Mouse (Mus musculus) adrenal gland, adult 8-10 months (tissue): Measurements from ENCODE around the gene Garnl3. TPM values are rescaled to one million over a fixed set of nuclear protein-coding genes. Genes with fewer than 3 reads are reported as not detected.

Experiments
- total RNA-seq, 4 experiments: library from RNA; stranded (reverse); gene quantifications; 2 replicates each; pipeline ENCODE4 v1.2.4; 2022

Gene Garnl3
- total RNA-seq, 4 experiments from 2014 or later: 12.7 to 29.6 (median 19.1) TPM

Other genes starting within 250 kb of the Garnl3 start
- gene Rpl12, start 170.1 kb downstream of the Garnl3 start, total RNA-seq: 100 to 1,000 TPM; 137 to 206 (median 196) TPM
- gene Lrsam1, start 170.0 kb downstream of the Garnl3 start, total RNA-seq: 10 to 100 TPM; 23.3 to 38.9 (median 28.5) TPM
- 10 to 100 TPM; 19.8 to 28.5 (median 24.4) TPM for gene Slc2a8, start 149.6 kb downstream of the Garnl3 start, total RNA-seq
- gene Angptl2, start 84.4 kb upstream of the Garnl3 start, total RNA-seq: 10 to 100 TPM; 29.3 to 53.9 (median 37.0) TPM
- gene Ralgps1, start 239.8 kb upstream of the Garnl3 start, total RNA-seq: 10 to 100 TPM in 1 of 4 experiments, 1 to 10 TPM in 3; 4.2 to 12.7 (median 8.0) TPM